Mouse (Mus musculus): ENCODE measurements at regions not wholly inside any gene's neighbourhood (a gene's known extent, or its start where the extent isn't known, plus 50 kb on each side); places are given as distances from the start of the nearest gene placed in this dataset.

GRCm38 (mm10) chr13:101916876-101917275 lies 148.9 kb upstream of the Pik3r1 start:
- TF ChIP-seq POLR2A (IDR thresholded peaks at IDR 0.05; ENCODE audit: extremely low read depth, insufficient read depth, low read length) (no peak), CTCF (IDR thresholded peaks at IDR 0.05; ENCODE audit: low read depth, low read length) (no peak)

Measured in liver, adult 2 months (tissue).